Mouse (Mus musculus) liver, embryonic 14.5 days (tissue): Measurements from ENCODE around the gene Ropn1.

ENCODE experiments used
- CTCF ChIP-seq: IDR thresholded peaks from 2 replicates; pipeline ENCODE4 v1.5.1; 2016; ENCODE audit warnings: antibody characterized with exemption, low read depth, control low read depth
- EP300 ChIP-seq: IDR thresholded peaks from 2 replicates; pipeline ENCODE4 v1.6.1; 2016; ENCODE audit warnings: antibody characterized with exemption, low read depth

DNA sequence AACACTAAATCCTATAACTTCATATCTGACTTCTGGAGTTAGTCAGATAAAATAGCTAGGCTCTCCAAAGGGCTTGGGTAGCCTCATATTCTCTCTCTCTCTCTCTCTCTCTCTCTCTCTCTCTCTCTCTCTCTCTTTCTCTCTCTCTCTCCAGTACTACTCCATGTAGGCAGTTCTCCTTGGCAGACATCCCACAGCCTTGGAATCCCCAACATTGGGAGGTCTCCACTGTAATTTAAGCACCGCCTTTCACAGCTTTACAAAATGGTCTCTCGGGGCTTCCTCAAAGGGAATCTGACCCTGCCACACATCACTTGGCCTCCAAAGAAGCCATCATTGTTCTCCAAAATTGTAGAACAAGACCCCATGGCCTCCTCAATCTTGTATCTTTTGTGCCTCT is 22.1 kb upstream of the Ropn1 start:
- no peak for TF ChIP-seq CTCF
- TF ChIP-seq EP300 = no peak
